Mouse (Mus musculus) gonadal fat pad, adult 2 months (tissue): ENCODE data around the gene Pex12. TPM values are rescaled to one million over a fixed set of nuclear protein-coding genes. Genes with fewer than 3 reads are reported as not detected.
"Not testable (repeated sequence)": the region's sequence is repeated elsewhere in the genome, so short reads cannot be mapped to it uniquely, and the experiment has no call there.

Experiments
- DNase-seq: peaks from one replicate; pipeline ENCODE4 v3.0.0-alpha.2; 2012; ENCODE audit warnings: low read depth
- polyA plus RNA-seq: library from polyadenylated mRNA; depleted of rRNA; stranded (reverse); fragments of >200 nt; gene quantifications from 2 replicates; pipeline ENCODE4 v1.2.3, GENCODE M21; 2012; rRNA removed

Gene Pex12
- polyA plus RNA-seq, 1 experiment, result 12.0 TPM

- no peak for DNase-seq
Observed at GRCm38 (mm10) chr11:83289036-83289435, 13.3 kb downstream of the Pex12 start.

- DNase-seq, result no peak
Observed at GRCm38 (mm10) chr11:83286566-83286965, 15.8 kb downstream of the Pex12 start, which contains the start of gene Slfn14. TSS of gene Slfn14 (minus strand) at chr11:83286726.

- DNase-seq, result no peak
Observed at GRCm38 (mm10) chr11:83285627-83286026, 16.8 kb downstream of the Pex12 start.

- DNase-seq, result no peak
Observed at GRCm38 (mm10) chr11:83282084-83282483, 20.3 kb downstream of the Pex12 start.

GRCm38 (mm10) chr11:83279691-83280090 lies 22.7 kb downstream of the Pex12 start:
- no peak for DNase-seq

- DNase-seq, result no peak
Observed at GRCm38 (mm10) chr11:83279024-83279423, 23.4 kb downstream of the Pex12 start.

GRCm38 (mm10) chr11:83276251-83276650 lies 26.1 kb downstream of the Pex12 start:
- no peak for DNase-seq

GRCm38 (mm10) chr11:83271951-83272843 lies 30.2 kb downstream of the Pex12 start:
- no peak for DNase-seq

- DNase-seq, result no peak
Observed at GRCm38 (mm10) chr11:83271151-83271950, 31.0 kb downstream of the Pex12 start.

GRCm38 (mm10) chr11:83270842-83271150 lies 31.6 kb downstream of the Pex12 start:
- no peak for DNase-seq

GRCm38 (mm10) chr11:83263146-83263545 lies 39.2 kb downstream of the Pex12 start:
- no peak for DNase-seq

GRCm38 (mm10) chr11:83262673-83263072 lies 39.7 kb downstream of the Pex12 start:
- no peak for DNase-seq

- DNase-seq, result not testable (repeated sequence)
Observed at GRCm38 (mm10) chr11:83257211-83257610, 45.2 kb downstream of the Pex12 start.

Other genes starting within 250 kb of the Pex12 start
- gene Slfn2, start 237.5 kb downstream of the Pex12 start, polyA plus RNA-seq, result 4.3 and 5.2 TPM in 2 replicates
- gene Slfn1, start 185.7 kb downstream of the Pex12 start, polyA plus RNA-seq, result 0.27 and 0.34 TPM in 2 replicates
- 0.24 and 0.30 TPM in 2 replicates for gene Slfn4, start 127.4 kb downstream of the Pex12 start, polyA plus RNA-seq
- 0.41 and 0.58 TPM in 2 replicates for gene Slfn3, start 111.3 kb downstream of the Pex12 start, polyA plus RNA-seq
- gene Slfn14, start 15.9 kb downstream of the Pex12 start, polyA plus RNA-seq, result not detected in 2 replicates
- gene Ap2b1, start 3.6 kb downstream of the Pex12 start, polyA plus RNA-seq, result 46.3 and 59.1 TPM in 2 replicates
- gene Rasl10b, start 106.6 kb upstream of the Pex12 start, polyA plus RNA-seq, result 1.3 and 1.6 TPM in 2 replicates
- 0.53 and 0.75 TPM in 2 replicates for gene Gas2l2, start 126.9 kb upstream of the Pex12 start, polyA plus RNA-seq
- 2.8 and 3.7 TPM in 2 replicates for gene 1700020L24Rik, start 135.1 kb upstream of the Pex12 start, polyA plus RNA-seq
- 24.4 and 30.7 TPM in 2 replicates for gene Mmp28, start 160.5 kb upstream of the Pex12 start, polyA plus RNA-seq
- gene Taf15, start 170.5 kb upstream of the Pex12 start, polyA plus RNA-seq, result 9.0 and 13.5 TPM in 2 replicates
- not detected in 2 replicates for gene Heatr9, start 219.6 kb upstream of the Pex12 start, polyA plus RNA-seq
- 19.1 and 24.7 TPM in 2 replicates for gene Ccl5, start 227.9 kb upstream of the Pex12 start, polyA plus RNA-seq